Mouse (Mus musculus): ENCODE measurements around the gene Krcc1. TPM values are rescaled to one million over a fixed set of nuclear protein-coding genes. Genes with fewer than 3 reads are reported as not detected.

Gene Krcc1
- polyA plus RNA-seq, 1 experiment from 2014 or later: 20.3 TPM

DNA sequence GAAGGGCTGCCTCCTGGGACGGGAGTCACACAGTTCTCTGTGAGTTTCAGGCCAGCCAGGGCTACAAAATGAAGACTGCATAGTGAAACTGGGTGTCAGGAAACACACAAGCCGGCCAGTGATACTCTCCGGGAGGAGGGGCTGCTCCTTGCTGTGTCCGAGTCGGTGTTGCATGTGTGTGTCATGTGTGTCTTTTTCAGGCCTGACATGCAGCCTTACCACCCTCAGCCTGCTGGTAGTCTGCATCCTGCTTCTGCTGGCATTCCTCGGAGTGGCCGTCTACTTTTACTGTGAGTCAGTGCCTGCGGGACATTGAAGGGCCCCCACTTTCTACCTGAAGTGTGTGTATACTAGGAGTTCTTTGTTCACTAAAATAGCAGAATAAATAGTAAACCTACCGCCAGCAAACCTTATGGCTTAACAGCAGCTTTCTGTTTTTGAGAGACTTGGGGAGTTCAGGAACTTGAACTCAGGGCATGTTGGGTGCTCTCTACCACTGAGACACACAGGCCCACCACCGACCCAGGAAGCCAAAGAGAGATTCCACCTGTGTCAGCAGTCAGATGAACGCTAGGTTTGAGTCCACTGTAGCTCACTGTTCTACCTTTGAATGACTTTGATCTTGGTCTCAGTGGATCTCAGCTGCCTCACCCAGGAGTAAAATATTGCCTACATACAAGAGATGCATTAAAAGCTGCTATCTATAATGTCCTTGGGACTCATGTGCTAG lies 60.9 kb downstream of the Krcc1 start:
- Histone ChIP-seq H3K27ac (ENCODE audit: low read depth, low read length) (no peak overlapping the region), H3K9ac (ENCODE audit: low read depth, low read length) (no peak overlapping the region), H3K4me1 (ENCODE audit: control insufficient read depth, insufficient read depth, low read depth, low read length) (no peaks in the 10 kb centered on the region), H3K4me3 (ENCODE audit: low read length) (no peak overlapping the region), H3K27me3 (replicated peaks; ENCODE audit: control insufficient read depth, insufficient read depth, low read length) (no peaks in the 10 kb centered on the region), H3K9me3 (ENCODE audit: control insufficient read depth, low read length) (no peaks in the 10 kb centered on the region), H3K4me2 (ENCODE audit: low read length) (no peak overlapping the region), H3K36me3 (ENCODE audit: control insufficient read depth, insufficient read depth, low read length) (no peaks in the 10 kb centered on the region)
- WGBS: 92% methylated on average over 11 of the region's 11 CpGs
- no peak for ATAC-seq

- no peaks in the 10 kb centered on the region for H3K4me1 ChIP-seq (ENCODE audit: control insufficient read depth, insufficient read depth, low read depth, low read length)
- WGBS: 65% methylated on average over 3 of the region's 3 CpGs
- H3K36me3 ChIP-seq (ENCODE audit: control insufficient read depth, insufficient read depth, low read length): no peaks in the 10 kb centered on the region
- H3K27ac ChIP-seq (ENCODE audit: low read depth, low read length): no peak overlapping the region
- no peaks in the 10 kb centered on the region for H3K9me3 ChIP-seq (ENCODE audit: control insufficient read depth, low read length)
- H3K27me3 ChIP-seq (replicated peaks; ENCODE audit: control insufficient read depth, insufficient read depth, low read length): no peaks in the 10 kb centered on the region
- no peak overlapping the region for H3K4me3 ChIP-seq (ENCODE audit: low read length)
- no peak overlapping the region for H3K9ac ChIP-seq (ENCODE audit: low read depth, low read length)
- ATAC-seq: no peak
- no peak overlapping the region for H3K4me2 ChIP-seq (ENCODE audit: low read length)
Observed at GRCm38 (mm10) chr6:71333031-71333430, 61.6 kb downstream of the Krcc1 start.

- H3K9me3 ChIP-seq (ENCODE audit: control insufficient read depth, low read length): no peaks in the 10 kb centered on the region
- no peak overlapping the region for H3K4me2 ChIP-seq (ENCODE audit: low read length)
- no peaks in the 10 kb centered on the region for H3K27me3 ChIP-seq (replicated peaks; ENCODE audit: control insufficient read depth, insufficient read depth, low read length)
- no peak overlapping the region for H3K27ac ChIP-seq (ENCODE audit: low read depth, low read length)
- no peak overlapping the region for H3K4me3 ChIP-seq (ENCODE audit: low read length)
- H3K4me1 ChIP-seq (ENCODE audit: control insufficient read depth, insufficient read depth, low read depth, low read length): no peaks in the 10 kb centered on the region
- H3K36me3 ChIP-seq (ENCODE audit: control insufficient read depth, insufficient read depth, low read length): no peaks in the 10 kb centered on the region
- ATAC-seq: no peak
- WGBS: 94% methylated on average over 11 of the region's 11 CpGs
- H3K9ac ChIP-seq (ENCODE audit: low read depth, low read length): no peak overlapping the region
Observed at GRCm38 (mm10) chr6:71333578-71334273, 62.2 kb downstream of the Krcc1 start.

Small RNA genes within 50 kb of the gene (microRNA-seq; reads per million reads assigned to microRNA genes)
- gene Mir8112: 20.2 reads per million, percentile 33 among the genes with 10 or more reads in this experiment

Other genes starting within 250 kb of the Krcc1 start
- gene Thnsl2, start 127.2 kb upstream of the Krcc1 start, polyA plus RNA-seq (2015; fragmentation: Nextera tagmentation; extraction: Ambion mirVana): 6.3 and 6.5 TPM in 2 replicates
- gene Fabp1, start 71.8 kb upstream of the Krcc1 start, polyA plus RNA-seq (2015; fragmentation: Nextera tagmentation; extraction: Ambion mirVana): not detected in 2 replicates
- 0.21 and 0.91 TPM in 2 replicates for gene Smyd1, start 50.6 kb downstream of the Krcc1 start, polyA plus RNA-seq (2015; fragmentation: Nextera tagmentation; extraction: Ambion mirVana)
- not detected in 2 replicates for gene Cd8b1, start 51.1 kb downstream of the Krcc1 start, polyA plus RNA-seq (2015; fragmentation: Nextera tagmentation; extraction: Ambion mirVana)
- gene Cd8a, start 101.8 kb downstream of the Krcc1 start, polyA plus RNA-seq (2015; fragmentation: Nextera tagmentation; extraction: Ambion mirVana): not detected in 2 replicates
- gene Rmnd5a, start 169.0 kb downstream of the Krcc1 start, polyA plus RNA-seq (2015; fragmentation: Nextera tagmentation; extraction: Ambion mirVana): 7.7 and 8.1 TPM in 2 replicates
- 14.0 and 21.5 TPM in 2 replicates for gene Rnf103, start 222.2 kb downstream of the Krcc1 start, polyA plus RNA-seq (2015; fragmentation: Nextera tagmentation; extraction: Ambion mirVana)

Measured in hindbrain, embryonic 16.5 days (tissue).